Mouse (Mus musculus): ENCODE data around the gene Prss45.
A peak's percentile ranks its signal among the peaks of the same experiment; 100 is the strongest.

Gene Prss45

GRCm38 (mm10) chr9:110858523-110858922 lies 24.1 kb downstream of the Prss45 start:
- DNase-seq (ENCODE audit: low read depth), result no peak

GRCm38 (mm10) chr9:110858967-110859596 lies 24.7 kb downstream of the Prss45 start:
- DNase-seq (ENCODE audit: low read depth), result no peak

- DNase-seq (ENCODE audit: low read depth), result peak; percentile 55
Observed at GRCm38 (mm10) chr9:110871030-110871429, 36.6 kb downstream of the Prss45 start.

- DNase-seq (ENCODE audit: low read depth), result no peak
Observed at GRCm38 (mm10) chr9:110873681-110874659, 39.6 kb downstream of the Prss45 start.

GRCm38 (mm10) chr9:110874660-110875191 lies 40.3 kb downstream of the Prss45 start:
- DNase-seq (ENCODE audit: low read depth), result no peak

- DNase-seq (ENCODE audit: low read depth), result no peak
Observed at GRCm38 (mm10) chr9:110875288-110875695, 40.9 kb downstream of the Prss45 start.

- DNase-seq (ENCODE audit: low read depth), result no peak
Observed at GRCm38 (mm10) chr9:110877353-110877752, 43.0 kb downstream of the Prss45 start.

- DNase-seq (ENCODE audit: low read depth), result no peak
Observed at GRCm38 (mm10) chr9:110877888-110878287, 43.5 kb downstream of the Prss45 start.

- DNase-seq (ENCODE audit: low read depth), result no peak
Observed at GRCm38 (mm10) chr9:110879191-110879920, 45.0 kb downstream of the Prss45 start, which contains the start of gene Als2cl. Gene Als2cl, plus strand, starts transcription at chr9:110879870.

- DNase-seq (ENCODE audit: low read depth), result no peak
Observed at GRCm38 (mm10) chr9:110879998-110880561, 45.7 kb downstream of the Prss45 start, which contains the start of gene Tmie. Gene Tmie, minus strand, starts transcription at chr9:110880113.

- DNase-seq (ENCODE audit: low read depth), result no peak
Observed at GRCm38 (mm10) chr9:110880772-110881171, 46.4 kb downstream of the Prss45 start.

- DNase-seq (ENCODE audit: low read depth), result no peak
Observed at GRCm38 (mm10) chr9:110881953-110882352, 47.6 kb downstream of the Prss45 start.

- no peak for DNase-seq (ENCODE audit: low read depth)
Observed at GRCm38 (mm10) chr9:110887388-110888303, 53.3 kb downstream of the Prss45 start.

GRCm38 (mm10) chr9:110888935-110889334 lies 54.5 kb downstream of the Prss45 start:
- no peak for DNase-seq (ENCODE audit: low read depth)

GRCm38 (mm10) chr9:110890026-110890783 lies 55.8 kb downstream of the Prss45 start:
- DNase-seq (ENCODE audit: low read depth), result no peak
